Mouse (Mus musculus): Measurements from ENCODE around the gene Rundc3b.

- TF ChIP-seq EP300 (IDR thresholded peaks at IDR 0.05; ENCODE audit: insufficient read depth, low read depth, low read length) (no peak), CTCF (IDR thresholded peaks at IDR 0.05) (no peak), POLR2A (IDR thresholded peaks at IDR 0.05; ENCODE audit: insufficient read depth, low read depth, low read length) (no peak)
Measured at GRCm38 (mm10) chr5:8622071-8622595, 619 bp downstream of the Rundc3b start.

Measured in heart, adult 2 months (tissue).